Mouse (Mus musculus) layer of hippocampus, postnatal 10 days (tissue): ENCODE data around the gene Lyl1. TPM values are rescaled to one million over a fixed set of nuclear protein-coding genes. Genes with fewer than 3 reads are reported as not detected.
"Not testable (repeated sequence)": the region's sequence is repeated elsewhere in the genome, so short reads cannot be mapped to it uniquely, and the experiment has no call there.

Experiments
- DNase-seq, 2 experiments: peaks; one replicate each; pipeline ENCODE4 v3.0.0; 2021; ENCODE audit warnings: low spot score in 2 of 2
- total RNA-seq, 2 experiments: library from RNA; stranded (reverse); gene quantifications; 2 replicates each; pipeline ENCODE4 v1.2.3; 2021

Lyl1 gene
- total RNA-seq, 2 experiments from 2014 or later, result 4.0 to 5.4 TPM

- no peak for DNase-seq
Measured at GRCm38 (mm10) chr8:84668081-84668480, 33.2 kb upstream of the Lyl1 start.

- no peak for DNase-seq
Measured at GRCm38 (mm10) chr8:84668731-84669485, 32.3 kb upstream of the Lyl1 start.

GRCm38 (mm10) chr8:84670295-84671006 is 30.8 kb upstream of the Lyl1 start:
- not testable (repeated sequence) for DNase-seq

- DNase-seq, result no peak
Measured at GRCm38 (mm10) chr8:84677305-84677704, 24.0 kb upstream of the Lyl1 start.

GRCm38 (mm10) chr8:84681476-84681875 is 19.8 kb upstream of the Lyl1 start:
- no peak for DNase-seq

GRCm38 (mm10) chr8:84682257-84682656 is 19.0 kb upstream of the Lyl1 start:
- DNase-seq, result no peak

GRCm38 (mm10) chr8:84684537-84684936 is 16.7 kb upstream of the Lyl1 start:
- no peak for DNase-seq

GRCm38 (mm10) chr8:84686191-84687002 is 14.9 kb upstream of the Lyl1 start, which contains the start of gene Trmt1:
Gene Trmt1, plus strand, starts transcription at chr8:84686307.
- peak; percentile 45 to 50 for DNase-seq

GRCm38 (mm10) chr8:84687003-84687704 is 14.1 kb upstream of the Lyl1 start:
- DNase-seq, result no peak

- peak; percentile 83 to 89 for DNase-seq
Measured at GRCm38 (mm10) chr8:84687705-84688100, 13.6 kb upstream of the Lyl1 start, which contains the start of gene Nacc1. Gene Nacc1, minus strand, starts transcription at chr8:84687862.

- peak; percentile 88 to 91 for DNase-seq
Measured at GRCm38 (mm10) chr8:84689091-84689915, 12.0 kb upstream of the Lyl1 start.

- DNase-seq, result no peak
Measured at GRCm38 (mm10) chr8:84693332-84693731, 7.9 kb upstream of the Lyl1 start.

GRCm38 (mm10) chr8:84695140-84695539 is 6.1 kb upstream of the Lyl1 start:
- no peak for DNase-seq

- peak; percentile 74 to 75 for DNase-seq
Measured at GRCm38 (mm10) chr8:84697166-84698130, 3.8 kb upstream of the Lyl1 start.

GRCm38 (mm10) chr8:84698288-84698687 is 3.0 kb upstream of the Lyl1 start:
- DNase-seq, result no peak

GRCm38 (mm10) chr8:84698929-84699401 is 2.3 kb upstream of the Lyl1 start:
- peak; percentile 68 to 70 for DNase-seq

- peak; percentile 78 to 80 for DNase-seq
Measured at GRCm38 (mm10) chr8:84699861-84700322, 1.4 kb upstream of the Lyl1 start.

GRCm38 (mm10) chr8:84700526-84700925 is 731 bp upstream of the Lyl1 start:
- DNase-seq, result no peak
